Mouse (Mus musculus) C2C12 (cell line): ENCODE results near the gene Tcf7l1.
A peak's percentile ranks its signal among the peaks of the same experiment; 100 is the strongest.

Experiments
- CTCF ChIP-seq: IDR thresholded peaks from one replicate; pipeline ENCODE4 v1.5.1; 2011; ENCODE audit not compliant: control insufficient read depth, insufficient read depth, insufficient read length
- MYOD1 ChIP-seq: IDR thresholded peaks from one replicate; pipeline ENCODE4 v1.6.1; 2011; ENCODE audit warnings: low read depth; ENCODE audit not compliant: control insufficient read depth, insufficient read length

DNA sequence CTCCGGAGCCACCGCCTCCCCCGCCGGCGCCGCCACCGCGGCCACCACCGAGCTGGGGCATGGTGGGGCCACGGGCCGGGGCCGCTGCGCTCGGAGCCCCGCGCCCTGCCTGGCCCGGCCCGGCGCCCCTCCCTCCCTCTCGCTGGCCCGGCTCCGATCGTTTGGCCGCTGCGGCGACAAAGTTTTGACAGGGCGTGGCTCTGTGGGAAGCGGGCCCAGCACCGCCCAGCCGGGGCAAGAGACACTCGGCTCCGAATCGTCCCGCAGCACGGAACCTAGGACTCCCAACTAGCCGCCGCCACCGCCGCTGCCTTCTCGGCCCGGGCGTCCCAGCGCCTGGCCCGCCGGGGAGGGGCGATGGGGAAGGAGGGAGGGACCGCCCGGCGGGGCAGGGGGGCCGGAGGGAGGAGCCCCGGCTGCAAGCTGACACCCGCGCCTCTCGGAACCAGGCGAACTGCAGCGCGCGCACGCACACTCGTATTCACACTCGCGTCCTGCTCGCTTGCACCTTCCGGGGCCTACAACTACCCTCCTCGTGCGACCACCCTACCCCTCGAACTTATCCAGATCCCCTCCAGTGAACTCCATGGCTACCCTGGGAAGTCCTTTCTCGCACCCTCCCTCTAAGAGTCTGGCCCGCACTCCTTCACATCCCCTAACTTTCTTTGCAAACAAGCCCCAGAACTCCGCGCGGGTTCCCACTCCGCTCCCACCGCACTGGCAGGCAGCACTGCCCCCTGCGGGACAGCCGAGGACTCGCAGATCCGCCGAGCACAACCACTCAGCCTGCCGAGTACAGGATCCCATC lies at the start of gene Tcf7l1:
- TF ChIP-seq CTCF (peak; percentile 97), MYOD1 (no peak)
